In the genomic region with DNA sequence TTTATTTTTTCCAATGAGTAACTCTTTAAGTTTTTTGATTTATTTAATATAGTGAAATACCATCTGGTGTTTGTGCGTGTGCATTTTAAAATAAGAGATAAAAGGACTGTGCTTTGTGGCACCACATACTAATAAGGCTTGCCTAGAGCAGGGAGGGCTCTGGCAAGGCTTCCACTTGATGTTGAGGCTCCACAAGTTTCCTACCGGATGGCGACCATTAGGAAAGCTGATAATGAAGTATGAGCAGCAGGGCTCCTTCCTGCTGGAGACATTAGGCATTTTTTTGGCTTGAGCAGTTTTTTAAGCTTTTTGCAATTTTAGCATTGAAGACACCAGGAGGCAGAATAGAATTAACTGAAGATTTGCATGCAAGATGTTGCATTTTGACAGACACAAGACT, we compare ENCODE assay signal across 18 mouse cellular contexts. TPM values are rescaled to one million over a fixed set of nuclear protein-coding genes. Genes with fewer than 3 reads are reported as not detected.
A peak's percentile ranks its signal among the peaks of the same experiment; 100 is the strongest.
DNase-seq lines count a peak whose midpoint lies in the region; ATAC-seq lines count a peak whose summit lies in the region.
"Had no signal": no experiment of that assay in that cellular context is flagged by ENCODE, and none has a peak within 500 bp of the region (broad histone marks: within the 10 kb centered on the region; RNA-seq: fewer than 3 reads in every experiment).

No protein-coding gene starts in this region.

- 77% methylated on average over 3 of the region's 3 CpGs for WGBS in forebrain, embryonic 14.5 days
- WGBS in forebrain, embryonic 15.5 days, result 62% methylated on average over 3 of the region's 3 CpGs
- WGBS in heart, embryonic 15.5 days, result 53% methylated on average over 3 of the region's 3 CpGs
- WGBS in liver, embryonic 16.5 days (ENCODE audit: insufficient replicate concordance), result 72% methylated on average over 3 of the region's 3 CpGs

- no peaks in the 10 kb centered on the region for H3K4me1 ChIP-seq in forebrain, embryonic 14.5 days (ENCODE audit: control insufficient read depth, insufficient read depth, low read length)
- peaks cover 13% of the 10 kb centered on the region for H3K4me1 ChIP-seq in forebrain, embryonic 15.5 days
- peaks cover 12% of the 10 kb centered on the region; the same call in 1 of the 2 replicates for H3K4me1 ChIP-seq in heart, embryonic 15.5 days (replicated peaks)
- peaks cover 4% of the 10 kb centered on the region for H3K4me1 ChIP-seq in liver, embryonic 16.5 days (ENCODE audit: control insufficient read depth, low read depth, low read length)
- H3K4me1 ChIP-seq: hindbrain, embryonic 15.5 days; limb, embryonic 15.5 days; neural tube, embryonic 13.5 days had no signal

- H3K4me2 ChIP-seq in forebrain, embryonic 14.5 days (ENCODE audit: low read length), result no peak overlapping the region
- H3K4me2 ChIP-seq in forebrain, embryonic 15.5 days (replicated peaks), result no peak overlapping the region
- no peak overlapping the region for H3K4me2 ChIP-seq in heart, embryonic 15.5 days
- no peak overlapping the region for H3K4me2 ChIP-seq in liver, embryonic 16.5 days (ENCODE audit: low read depth, low read length)
- H3K4me2 ChIP-seq: hindbrain, embryonic 15.5 days; limb, embryonic 15.5 days; neural tube, embryonic 13.5 days had no signal

- no peaks in the 10 kb centered on the region for H3K27me3 ChIP-seq in forebrain, embryonic 14.5 days (replicated peaks; ENCODE audit: control insufficient read depth, insufficient read depth, low read length)
- H3K27me3 ChIP-seq in forebrain, embryonic 15.5 days, result no peaks in the 10 kb centered on the region
- no peaks in the 10 kb centered on the region for H3K27me3 ChIP-seq in heart, embryonic 15.5 days
- no peaks in the 10 kb centered on the region for H3K27me3 ChIP-seq in liver, embryonic 16.5 days (ENCODE audit: control insufficient read depth, insufficient read depth, low read depth, low read length)
- H3K27me3 ChIP-seq: hindbrain, embryonic 15.5 days; limb, embryonic 15.5 days; megakaryocyte, embryonic 14.5 days; neural tube, embryonic 13.5 days had no signal

- H3K36me3 ChIP-seq in forebrain, embryonic 14.5 days (ENCODE audit: control insufficient read depth, insufficient read depth, low read length), result no peaks in the 10 kb centered on the region
- H3K36me3 ChIP-seq in forebrain, embryonic 15.5 days, result no peaks in the 10 kb centered on the region
- H3K36me3 ChIP-seq in heart, embryonic 15.5 days, result peaks cover 27% of the 10 kb centered on the region
- H3K36me3 ChIP-seq in liver, embryonic 16.5 days (ENCODE audit: control insufficient read depth, insufficient read depth), result peaks cover 4% of the 10 kb centered on the region; the same call in 1 of the 2 replicates
- H3K36me3 ChIP-seq: hindbrain, embryonic 15.5 days had no signal

- H3K9ac ChIP-seq in forebrain, embryonic 14.5 days (ENCODE audit: low read length), result no peak overlapping the region
- no peak overlapping the region for H3K9ac ChIP-seq in forebrain, embryonic 15.5 days (replicated peaks)
- H3K9ac ChIP-seq in heart, embryonic 15.5 days, result no peak overlapping the region
- H3K9ac ChIP-seq in liver, embryonic 16.5 days (ENCODE audit: low read depth, low read length), result no peak overlapping the region
- H3K9ac ChIP-seq: hindbrain, embryonic 15.5 days; limb, embryonic 15.5 days; neural tube, embryonic 13.5 days had no signal

- peak; percentile 6 for DNase-seq in forebrain, embryonic 14.5 days (ENCODE audit: low spot score)
- DNase-seq in heart, postnatal 36 days, result no peak
- no peak for DNase-seq in liver
- DNase-seq in lung, postnatal 36 days, result peak; percentile 46
- no peak for DNase-seq in right cerebral cortex, postnatal 10 days (ENCODE audit: low spot score in 2 of 2)
- DNase-seq: adrenal gland, adult 2 months; cerebellum, adult 9-10 months; heart, postnatal 10 days; midbrain, embryonic 14.5 days; thymus, postnatal 14 days had no signal

- no peak overlapping the region for H3K27ac ChIP-seq in forebrain, embryonic 14.5 days (ENCODE audit: low read depth, low read length)
- no peak overlapping the region for H3K27ac ChIP-seq in forebrain, embryonic 15.5 days (replicated peaks)
- 0 out of 2 replicates have a peak overlapping the region, but pooled peaks have one; percentile 34 for H3K27ac ChIP-seq in heart, embryonic 15.5 days
- H3K27ac ChIP-seq in liver, embryonic 16.5 days (ENCODE audit: low read length), result 0 out of 2 replicates have a peak overlapping the region, but pooled peaks have one; percentile 22
- H3K27ac ChIP-seq: hindbrain, embryonic 15.5 days; limb, embryonic 15.5 days; neural tube, embryonic 13.5 days had no signal

- intact Hi-C loops in heart, postnatal 36 days (cut with DNase I), result loop anchor here (5.0 kb wide), 1 partner anchor 102 kb away; no protein-coding TSS in a partner anchor

- no peaks in the 10 kb centered on the region for H3K9me3 ChIP-seq in forebrain, embryonic 14.5 days (replicated peaks; ENCODE audit: control insufficient read depth, low read length)
- H3K9me3 ChIP-seq in forebrain, embryonic 15.5 days, result no peaks in the 10 kb centered on the region
- no peaks in the 10 kb centered on the region for H3K9me3 ChIP-seq in heart, embryonic 15.5 days (replicated peaks)
- no peaks in the 10 kb centered on the region for H3K9me3 ChIP-seq in liver, embryonic 16.5 days (replicated peaks; ENCODE audit: control insufficient read depth, low read length)
- H3K9me3 ChIP-seq: hindbrain, embryonic 15.5 days; limb, embryonic 15.5 days; megakaryocyte, embryonic 14.5 days; neural tube, embryonic 13.5 days had no signal

- no peak for ATAC-seq in forebrain, embryonic 14.5 days
- ATAC-seq in forebrain, embryonic 15.5 days (replicated peaks), result no peak
- ATAC-seq in heart, embryonic 15.5 days (replicated peaks; ENCODE audit: insufficient number of reproducible peaks, insufficient read depth, low FRiP score, low read depth), result no peak
- no peak for ATAC-seq in liver, embryonic 16.5 days (ENCODE audit: low read depth)
- ATAC-seq: intestine, embryonic 16.5 days had no signal

- no peak overlapping the region for H3K4me3 ChIP-seq in forebrain, embryonic 14.5 days (ENCODE audit: low read depth, low read length)
- no peak overlapping the region for H3K4me3 ChIP-seq in forebrain, embryonic 15.5 days
- H3K4me3 ChIP-seq in heart, embryonic 15.5 days, result no peak overlapping the region
- no peak overlapping the region for H3K4me3 ChIP-seq in liver, embryonic 16.5 days (ENCODE audit: low read depth, low read length)
- H3K4me3 ChIP-seq: hindbrain, embryonic 15.5 days; limb, embryonic 15.5 days; megakaryocyte, embryonic 14.5 days; neural tube, embryonic 13.5 days had no signal

RNA-seq across cellular contexts. Expression of gene Ap3m1, which starts 57.8 kb away (rescaled TPM):
- 139 and 145 TPM in 2 replicates for polyA plus RNA-seq in forebrain, embryonic 14.5 days (2014; fragmentation: Nextera tagmentation; extraction: Ambion mirVana)
- 104 and 107 TPM in 2 replicates for polyA plus RNA-seq in forebrain, embryonic 15.5 days (2015; fragmentation: Nextera tagmentation; extraction: Ambion mirVana)
- polyA plus RNA-seq in heart, embryonic 15.5 days (2015; fragmentation: Nextera tagmentation; extraction: Ambion mirVana), result 53.7 and 54.1 TPM in 2 replicates
- 10 to 100 TPM; 58.0 to 62.9 TPM for total RNA-seq in heart, postnatal 36 days (2021)
- polyA plus RNA-seq in liver, embryonic 16.5 days (2015; fragmentation: Nextera tagmentation; extraction: Ambion mirVana), result 31.6 and 33.4 TPM in 2 replicates

RNA-seq across cellular contexts. Expression of gene Adk, which starts 57.9 kb away (rescaled TPM):
- polyA plus RNA-seq in forebrain, embryonic 14.5 days (2014; fragmentation: Nextera tagmentation; extraction: Ambion mirVana), result 79.9 and 81.7 TPM in 2 replicates
- 68.6 and 74.6 TPM in 2 replicates for polyA plus RNA-seq in forebrain, embryonic 15.5 days (2015; fragmentation: Nextera tagmentation; extraction: Ambion mirVana)
- polyA plus RNA-seq in heart, embryonic 15.5 days (2015; fragmentation: Nextera tagmentation; extraction: Ambion mirVana), result 184 and 223 TPM in 2 replicates
- 100 to 1,000 TPM; 239 to 252 TPM for total RNA-seq in heart, postnatal 36 days (2021)
- 224 and 254 TPM in 2 replicates for polyA plus RNA-seq in liver, embryonic 16.5 days (2015; fragmentation: Nextera tagmentation; extraction: Ambion mirVana)

Comparison
In these comparisons a context has a peak if more than half of its experiments do, and no peak if none do; other contexts are left out.
1. DNase-seq: peak in forebrain, embryonic 14.5 days (single experiment) and lung, postnatal 36 days (single experiment); none in heart, postnatal 36 days (0 of 2), liver (single experiment) and right cerebral cortex, postnatal 10 days (0 of 2).
2. H3K27ac ChIP-seq: peak in heart, embryonic 15.5 days (single experiment) and liver, embryonic 16.5 days (single experiment); none in forebrain, embryonic 14.5 days (single experiment) and forebrain, embryonic 15.5 days (single experiment).